ENCODE assay signal across 18 mouse cellular contexts in genomic region chr15:78549189-78549734, GRCm38 (mm10). TPM values are rescaled to one million over a fixed set of nuclear protein-coding genes. Genes with fewer than 3 reads are reported as not detected.
A peak's percentile ranks its signal among the peaks of the same experiment; 100 is the strongest.
DNase-seq lines count a peak whose midpoint lies in the region; TF ChIP-seq lines count a peak whose summit lies in the region.
"Had no signal": no experiment of that assay in that cellular context is flagged by ENCODE, and none has a peak within 500 bp of the region (broad histone marks: within the 10 kb centered on the region; RNA-seq: fewer than 3 reads in every experiment).

No protein-coding gene starts in this region.

- WGBS in liver, adult 2 months, result 36% methylated on average over 4 of the region's 4 CpGs
- WGBS in olfactory bulb, adult 2 months, result 49% methylated on average over 4 of the region's 4 CpGs

- no peak for TF ChIP-seq POLR2A in liver, adult 2 months (IDR thresholded peaks at IDR 0.05; ENCODE audit: extremely low read depth, insufficient read depth, low read length)
- no peak for TF ChIP-seq POLR2A in olfactory bulb, adult 2 months (IDR thresholded peaks at IDR 0.05; ENCODE audit: insufficient read depth, low read depth, low read length)

- peaks cover 5% of the 10 kb centered on the region; the same call in 1 of the 2 replicates for H3K4me1 ChIP-seq in liver, adult 2 months (ENCODE audit: control insufficient read depth, insufficient read depth, low read length)
- H3K4me1 ChIP-seq in olfactory bulb, adult 2 months (ENCODE audit: control insufficient read depth, insufficient read depth, low read length), result peaks cover 36% of the 10 kb centered on the region
- H3K4me1 ChIP-seq: lung, embryonic 15.5 days had no signal

- DNase-seq in liver, adult 2 months (ENCODE audit: extremely low read depth, low read depth, low spot score), result peak; percentile 35
- DNase-seq in liver (no peak), adipocyte (ENCODE audit: low spot score) (peak; percentile 16)
- peak; percentile 3 for DNase-seq in fibroblast of lung, adult 2 months (ENCODE audit: low read depth)
- DNase-seq in cerebellum, adult 9-11 months, result no peak
- no peak for DNase-seq in urinary bladder, adult 2 months (ENCODE audit: low spot score)
- DNase-seq: cerebellum, postnatal 10 days; embryo, embryonic 11 days; kidney, postnatal 25 days had no signal

- H3K4me3 ChIP-seq in liver, adult 2 months (ENCODE audit: insufficient read depth, low read depth, low read length), result no peak overlapping the region
- H3K4me3 ChIP-seq in olfactory bulb, adult 2 months (ENCODE audit: insufficient read depth, low read depth, low read length), result no peak overlapping the region
- H3K4me3 ChIP-seq: heart, embryonic 10.5 days; limb, embryonic 12.5 days; lung, embryonic 15.5 days had no signal

- no peak for TF ChIP-seq CTCF in liver, adult 2 months (IDR thresholded peaks at IDR 0.05; ENCODE audit: low read depth, low read length)
- TF ChIP-seq CTCF in olfactory bulb, adult 2 months (IDR thresholded peaks at IDR 0.05; ENCODE audit: insufficient read depth, low read depth, low read length), result no peak

- H3K79me2 ChIP-seq in liver, adult 2 months (ENCODE audit: control insufficient read depth, insufficient read depth, low read length), result no peaks in the 10 kb centered on the region

- no peaks in the 10 kb centered on the region for H3K27me3 ChIP-seq in liver, adult 2 months (ENCODE audit: control insufficient read depth, insufficient read depth, low read length)

- no peaks in the 10 kb centered on the region for H3K36me3 ChIP-seq in liver, adult 2 months (ENCODE audit: control insufficient read depth, insufficient read depth, low read length)
- H3K36me3 ChIP-seq: heart, embryonic 10.5 days; limb, embryonic 12.5 days; lung, embryonic 15.5 days had no signal

- H3K27ac ChIP-seq in liver, adult 2 months (replicated peaks; ENCODE audit: insufficient read depth, low read depth, low read length), result no peak overlapping the region
- H3K27ac ChIP-seq in olfactory bulb, adult 2 months (ENCODE audit: insufficient read depth, low read depth, low read length), result peak overlapping the region; percentile 80
- H3K27ac ChIP-seq: hindbrain, postnatal 0 days; limb, embryonic 12.5 days; lung, embryonic 15.5 days had no signal

- no peak overlapping the region for H3K9ac ChIP-seq in liver, adult 2 months (ENCODE audit: low read depth, low read length)
- H3K9ac ChIP-seq: limb, embryonic 12.5 days; lung, embryonic 15.5 days had no signal

RNA-seq across cellular contexts. Expression of gene Sstr3, which starts 4.8 kb away (rescaled TPM):
- total RNA-seq in liver, adult 2 months (2014; rRNA removed), result under 0.01 TPM in 1 of 2 replicates, not detected in the other
- polyA plus RNA-seq in liver, adult 2 months (2012; rRNA removed), result not detected in 2 replicates
- polyA plus RNA-seq in olfactory bulb, adult 2 months (2012; ENCODE audit: insufficient read depth, insufficient read length, low replicate concordance, missing spikeins), result not detected in 2 replicates
- polyA plus RNA-seq in urinary bladder, adult 2 months (2012; rRNA removed), result 0.07 and 0.11 TPM in 2 replicates
- total RNA-seq: gastrocnemius, adult 8-10 months; heart, postnatal 25 days; megakaryocyte progenitor cell, adult 5-6 weeks had no signal
- polyA plus RNA-seq: heart, embryonic 10.5 days; lung, embryonic 15.5 days had no signal

RNA-seq across cellular contexts. Expression of gene C1qtnf6, which starts 18.0 kb away (rescaled TPM):
- 0.28 and 0.54 TPM in 2 replicates for total RNA-seq in liver, adult 2 months (2014; rRNA removed)
- 2.2 and 2.5 TPM in 2 replicates for polyA plus RNA-seq in liver, adult 2 months (2012; rRNA removed)
- not detected in 2 replicates for polyA plus RNA-seq in olfactory bulb, adult 2 months (2012; ENCODE audit: insufficient read depth, insufficient read length, low replicate concordance, missing spikeins)
- polyA plus RNA-seq in urinary bladder, adult 2 months (2012; rRNA removed), result 29.8 and 36.9 TPM in 2 replicates

RNA-seq across cellular contexts. Expression of gene Rac2, which starts 23.3 kb away (rescaled TPM):
- total RNA-seq in liver, adult 2 months (2014; rRNA removed), result 2.8 and 4.5 TPM in 2 replicates
- polyA plus RNA-seq in liver, adult 2 months (2012; rRNA removed), result 30.8 and 35.9 TPM in 2 replicates
- polyA plus RNA-seq in olfactory bulb, adult 2 months (2012; ENCODE audit: insufficient read depth, insufficient read length, low replicate concordance, missing spikeins), result 2,065 TPM in 1 of 2 replicates, not detected in the other
- polyA plus RNA-seq in urinary bladder, adult 2 months (2012; rRNA removed), result 13.8 and 15.0 TPM in 2 replicates

RNA-seq across cellular contexts. Expression of gene Cyth4, which starts 47.6 kb away (rescaled TPM):
- 4.7 and 7.2 TPM in 2 replicates for total RNA-seq in liver, adult 2 months (2014; rRNA removed)
- 3.3 and 5.7 TPM in 2 replicates for polyA plus RNA-seq in liver, adult 2 months (2012; rRNA removed)
- not detected in 2 replicates for polyA plus RNA-seq in olfactory bulb, adult 2 months (2012; ENCODE audit: insufficient read depth, insufficient read length, low replicate concordance, missing spikeins)
- 17.5 and 18.3 TPM in 2 replicates for polyA plus RNA-seq in urinary bladder, adult 2 months (2012; rRNA removed)

RNA-seq across cellular contexts. Expression of gene Il2rb, which starts 54.2 kb away (rescaled TPM):
- total RNA-seq in liver, adult 2 months (2014; rRNA removed), result 0.83 and 1.1 TPM in 2 replicates
- 2.4 and 4.0 TPM in 2 replicates for polyA plus RNA-seq in liver, adult 2 months (2012; rRNA removed)
- not detected in 2 replicates for polyA plus RNA-seq in olfactory bulb, adult 2 months (2012; ENCODE audit: insufficient read depth, insufficient read length, low replicate concordance, missing spikeins)
- 3.6 and 3.8 TPM in 2 replicates for polyA plus RNA-seq in urinary bladder, adult 2 months (2012; rRNA removed)
- total RNA-seq: gastrocnemius, adult 8-10 months had no signal
- polyA plus RNA-seq: forebrain, embryonic 16.5 days; heart, embryonic 10.5 days had no signal

Comparison
In these comparisons a context has a peak if more than half of its experiments do, and no peak if none do; other contexts are left out.
1. DNase-seq: peak in liver, adult 2 months (single experiment), adipocyte (single experiment) and fibroblast of lung, adult 2 months (single experiment); none in liver (single experiment), cerebellum, adult 9-11 months (single experiment) and urinary bladder, adult 2 months (single experiment).
2. RNA of gene Rac2, which starts 23.3 kb away (polyA plus RNA-seq): 2,065 TPM in olfactory bulb, adult 2 months; 30.8 to 35.9 TPM in liver, adult 2 months and 13.8 to 15.0 TPM in urinary bladder, adult 2 months; every median in the first group is over 10 times any median in the second.